Mouse (Mus musculus) embryo, embryonic 10.5 days (tissue): ENCODE results near the gene Snx12.
"Not testable (repeated sequence)": the region's sequence is repeated elsewhere in the genome, so short reads cannot be mapped to it uniquely, and the experiment has no call there.

Experiments
- DNase-seq: peaks from one replicate; pipeline ENCODE4 v3.0.0-alpha.2; 2015; ENCODE audit warnings: low spot score

The Snx12 gene

GRCm38 (mm10) chrX:101131992-101132791, 90.2 kb downstream of the Snx12 start:
- peak; percentile 75 for DNase-seq

GRCm38 (mm10) chrX:101131001-101131400, 91.4 kb downstream of the Snx12 start:
- DNase-seq: peak; percentile 76

GRCm38 (mm10) chrX:101128559-101128958, 93.8 kb downstream of the Snx12 start:
- DNase-seq: no peak

DNA sequence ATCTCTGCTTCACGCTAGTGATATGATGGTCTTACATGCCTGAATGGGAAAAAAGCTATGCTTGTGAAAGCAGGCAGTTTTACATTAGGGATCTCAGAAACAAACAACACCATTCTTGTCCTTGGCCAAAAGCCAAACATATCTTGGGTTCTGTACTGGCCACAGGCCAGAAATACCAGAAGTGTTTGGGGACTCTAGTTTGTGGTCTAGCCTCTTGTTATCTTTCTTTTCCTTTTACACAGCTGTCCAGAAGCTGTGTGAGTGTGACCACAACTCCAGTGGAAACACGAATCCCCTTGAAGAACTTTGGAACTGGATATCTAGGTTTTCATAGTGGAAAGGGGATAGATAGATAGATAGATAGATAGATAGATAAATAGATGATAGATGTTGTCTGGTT, 95.4 kb downstream of the Snx12 start:
- DNase-seq: no peak

DNA sequence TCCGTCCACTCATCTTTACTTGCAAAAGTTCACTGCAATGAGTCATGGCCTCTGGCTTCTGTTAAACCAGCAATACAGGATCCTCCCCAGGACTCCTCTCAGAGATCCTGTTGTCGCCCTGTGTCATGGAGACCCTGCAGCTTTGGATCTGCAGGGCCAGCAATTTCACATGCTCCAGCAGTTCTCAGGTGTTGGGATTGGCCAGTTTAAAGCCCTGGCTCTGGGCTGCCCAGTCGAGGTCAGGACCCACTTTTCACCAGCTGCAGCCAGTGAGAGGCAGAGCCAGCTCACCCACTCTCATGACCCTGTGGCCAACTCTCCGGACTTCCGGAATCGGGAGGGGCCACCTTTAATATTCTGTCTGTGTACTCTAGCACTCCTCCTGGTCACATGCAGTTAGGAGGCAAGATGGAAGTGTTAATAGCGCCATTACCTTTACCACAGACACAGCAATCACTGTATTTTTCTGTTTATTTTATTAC, 95.8 kb downstream of the Snx12 start:
- DNase-seq: no peak

- DNase-seq: no peak
These were observed 101.8 kb downstream of the Snx12 start for GRCm38 (mm10) chrX:101120546-101120945.

- DNase-seq: no peak
These were observed 136.4 kb downstream of the Snx12 start, which contains the start of gene Slc7a3 for GRCm38 (mm10) chrX:101085920-101086319. Gene Slc7a3, minus strand, starts transcription at chrX:101086020.

- not testable (repeated sequence) for DNase-seq
These were observed 137.2 kb downstream of the Snx12 start for GRCm38 (mm10) chrX:101085211-101085610.

GRCm38 (mm10) chrX:101084192-101084591, 138.2 kb downstream of the Snx12 start:
- no peak for DNase-seq

- DNase-seq: no peak
These were observed 157.1 kb downstream of the Snx12 start for GRCm38 (mm10) chrX:101065245-101065644.

GRCm38 (mm10) chrX:101063503-101063902, 158.9 kb downstream of the Snx12 start:
- DNase-seq: no peak

- DNase-seq: no peak
These were observed 162.8 kb downstream of the Snx12 start, which contains the start of gene Tex11 for GRCm38 (mm10) chrX:101059541-101059940. Gene Tex11, minus strand, starts transcription at chrX:101059667.
